Mouse (Mus musculus): ENCODE measurements around the gene Eps8.

DNA sequence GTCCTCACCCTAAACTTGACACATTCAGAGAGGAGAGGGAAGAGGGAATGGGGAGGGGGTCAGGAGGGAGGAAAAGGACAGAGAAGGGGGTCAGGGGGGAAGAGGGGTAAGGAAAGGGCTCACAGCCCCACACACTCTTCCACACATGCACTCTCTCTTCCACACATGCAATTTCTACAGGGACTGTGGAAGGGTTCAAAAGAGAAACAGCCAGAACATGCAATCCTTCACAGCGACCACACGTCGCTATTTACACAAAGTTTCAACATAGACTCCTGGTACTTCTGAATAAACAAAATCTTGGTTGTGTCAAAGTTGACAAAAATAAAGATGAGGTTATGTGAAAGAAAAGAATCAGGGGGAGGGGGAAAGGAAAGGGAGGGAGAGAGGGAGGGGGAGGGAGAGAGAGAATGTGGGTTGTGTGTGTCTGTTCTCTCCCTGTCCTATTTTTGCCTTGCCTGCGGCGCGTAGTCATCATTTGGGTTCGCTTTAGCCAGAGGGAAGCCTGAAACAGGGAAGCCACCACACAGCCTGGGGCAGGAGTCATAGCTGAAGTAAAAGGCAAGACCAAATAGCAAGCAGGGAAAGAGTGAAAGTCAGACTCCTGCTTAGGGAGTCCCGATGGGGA lies 157.4 kb downstream of the Eps8 start:
- TF ChIP-seq CTCF (IDR thresholded peaks at IDR 0.05; ENCODE audit: borderline replicate concordance, insufficient read depth, low read depth, low read length) (no peak), POLR2A (IDR thresholded peaks at IDR 0.05; ENCODE audit: borderline replicate concordance, insufficient read depth, low read length) (no peak)
